Mouse (Mus musculus): ENCODE results near the gene Clasrp. TPM values are rescaled to one million over a fixed set of nuclear protein-coding genes. Genes with fewer than 3 reads are reported as not detected.

Clasrp gene
- polyA plus RNA-seq, 1 experiment from 2014 or later, result 61.5 TPM

GRCm38 (mm10) chr7:19628536-19629360 lies 24.5 kb upstream of the Clasrp start:
- 1% methylated on average over 56 of the region's 57 CpGs for WGBS
- ATAC-seq (ENCODE audit: low FRiP score), result peak; percentile 87

DNA sequence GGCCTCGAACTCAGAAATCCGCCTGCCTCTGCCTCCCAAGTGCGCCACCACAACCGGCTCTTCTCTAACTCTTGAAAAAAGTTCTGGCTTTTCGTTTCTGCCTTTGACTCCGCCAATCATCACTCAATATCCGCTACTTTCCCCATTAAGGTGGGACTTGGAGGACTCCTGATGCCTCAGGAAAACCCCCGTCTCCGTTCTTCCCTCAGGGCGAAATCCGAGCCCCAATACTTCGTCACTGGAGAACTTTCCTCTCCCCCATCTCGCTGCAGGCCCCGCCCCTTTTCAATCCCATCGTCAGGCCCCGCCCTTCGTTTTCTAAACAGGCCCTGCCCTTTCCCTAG lies 23.9 kb upstream of the Clasrp start:
- H3K27me3 ChIP-seq (replicated peaks), result 0 out of 2 replicates have a peak, but pooled peaks cover 10% of the 10 kb centered on the region
- peaks cover 14% of the 10 kb centered on the region for H3K36me3 ChIP-seq
- no peaks in the 10 kb centered on the region for H3K9me3 ChIP-seq (replicated peaks)
- H3K4me2 ChIP-seq, result peak overlapping the region; percentile 76
- peak overlapping the region; percentile 82 for H3K27ac ChIP-seq (replicated peaks)
- peaks cover 12% of the 10 kb centered on the region for H3K4me1 ChIP-seq
- 17% methylated on average over 17 of the region's 17 CpGs for WGBS
- ATAC-seq (ENCODE audit: low FRiP score), result no peak
- H3K4me3 ChIP-seq (replicated peaks), result peak overlapping the region; percentile 72
- no peak overlapping the region; the same call in 1 of the 2 replicates for H3K9ac ChIP-seq (replicated peaks)

More at GRCm38 (mm10) chr7:19628536-19629360, 24.5 kb upstream of the Clasrp start:
- Histone ChIP-seq H3K27ac (replicated peaks) (peak overlapping the region; percentile 82), H3K9ac (replicated peaks) (peak overlapping the region; percentile 44), H3K27me3 (replicated peaks) (0 out of 2 replicates have a peak, but pooled peaks cover 6% of the 10 kb centered on the region), H3K4me2 (peak overlapping the region; percentile 76), H3K9me3 (replicated peaks) (no peaks in the 10 kb centered on the region), H3K36me3 (peaks cover 20% of the 10 kb centered on the region), H3K4me3 (replicated peaks) (peak overlapping the region; percentile 72), H3K4me1 (peaks cover 12% of the 10 kb centered on the region)

DNA sequence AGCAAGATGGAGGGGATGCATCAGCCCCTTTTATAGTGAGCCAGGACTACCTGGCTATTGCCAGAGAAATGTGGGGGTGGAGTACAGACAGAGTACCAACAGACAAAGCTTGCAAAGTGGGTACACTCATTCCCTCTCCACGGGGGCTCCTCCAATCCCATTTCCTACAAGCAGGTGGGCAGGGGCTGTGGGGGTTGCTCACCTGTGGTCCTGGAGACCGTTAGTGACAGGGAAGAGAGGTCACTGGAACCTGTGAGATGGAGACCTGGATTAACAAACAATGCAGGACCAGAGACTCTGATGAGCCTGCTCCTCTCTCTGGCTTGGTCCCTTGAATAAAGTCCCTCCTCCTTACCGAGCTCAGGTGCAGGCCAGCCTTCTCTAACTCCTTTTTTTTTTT lies 23.4 kb upstream of the Clasrp start:
- peak overlapping the region; percentile 76 for H3K4me2 ChIP-seq
- no peak overlapping the region for H3K27ac ChIP-seq (replicated peaks)
- WGBS, result 72% methylated on average over 3 of the region's 3 CpGs
- H3K36me3 ChIP-seq, result peaks cover 10% of the 10 kb centered on the region
- peaks cover 12% of the 10 kb centered on the region for H3K4me1 ChIP-seq
- H3K27me3 ChIP-seq (replicated peaks), result 0 out of 2 replicates have a peak, but pooled peaks cover 10% of the 10 kb centered on the region
- H3K9ac ChIP-seq (replicated peaks), result no peak overlapping the region
- no peak for ATAC-seq (ENCODE audit: low FRiP score)
- no peaks in the 10 kb centered on the region for H3K9me3 ChIP-seq (replicated peaks)
- H3K4me3 ChIP-seq (replicated peaks), result peak overlapping the region; percentile 72

- H3K4me1 ChIP-seq, result peaks cover 12% of the 10 kb centered on the region
- no peak overlapping the region for H3K4me3 ChIP-seq (replicated peaks)
- no peak overlapping the region for H3K9ac ChIP-seq (replicated peaks)
- no peak overlapping the region for H3K27ac ChIP-seq (replicated peaks)
- WGBS, result 79% methylated on average over 2 of the region's 2 CpGs
- H3K36me3 ChIP-seq, result no peaks in the 10 kb centered on the region
- no peaks in the 10 kb centered on the region for H3K9me3 ChIP-seq (replicated peaks)
- no peak overlapping the region for H3K4me2 ChIP-seq
- ATAC-seq (ENCODE audit: low FRiP score), result no peak
- 0 out of 2 replicates have a peak, but pooled peaks cover 14% of the 10 kb centered on the region for H3K27me3 ChIP-seq (replicated peaks)
Observed at GRCm38 (mm10) chr7:19623433-19623832, 19.1 kb upstream of the Clasrp start.

DNA sequence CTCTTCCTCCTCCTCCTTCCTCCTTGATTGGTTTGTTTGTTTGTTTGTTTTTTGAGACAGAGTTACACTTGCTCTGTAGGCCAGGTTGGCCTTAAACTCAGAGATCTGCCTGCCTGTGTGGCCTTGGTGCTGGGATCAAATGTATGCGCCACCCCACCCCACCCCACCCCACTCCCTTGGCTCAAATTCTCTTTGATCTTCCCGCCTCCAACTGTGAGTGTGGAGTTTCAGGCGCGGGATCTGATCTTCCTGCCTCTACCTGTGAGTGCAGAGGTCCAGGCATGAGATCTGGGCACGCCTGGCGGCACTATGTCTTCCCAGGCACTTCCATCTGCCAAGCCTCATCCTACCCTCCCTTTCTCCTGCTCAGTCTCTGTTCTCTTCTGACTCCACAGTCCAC lies 18.0 kb upstream of the Clasrp start:
- no peak for ATAC-seq (ENCODE audit: low FRiP score)
- H3K36me3 ChIP-seq, result no peaks in the 10 kb centered on the region
- H3K27me3 ChIP-seq (replicated peaks), result 0 out of 2 replicates have a peak, but pooled peaks cover 14% of the 10 kb centered on the region
- 37% methylated on average over 6 of the region's 6 CpGs for WGBS
- H3K9ac ChIP-seq (replicated peaks), result no peak overlapping the region
- no peak overlapping the region for H3K4me2 ChIP-seq
- no peak overlapping the region for H3K27ac ChIP-seq (replicated peaks)
- no peaks in the 10 kb centered on the region for H3K9me3 ChIP-seq (replicated peaks)
- no peak overlapping the region for H3K4me3 ChIP-seq (replicated peaks)
- H3K4me1 ChIP-seq, result peaks cover 7% of the 10 kb centered on the region

- no peaks in the 10 kb centered on the region for H3K36me3 ChIP-seq
- WGBS, result 85% methylated on average over 7 of the region's 7 CpGs
- peaks cover 7% of the 10 kb centered on the region for H3K4me1 ChIP-seq
- no peak overlapping the region for H3K27ac ChIP-seq (replicated peaks)
- H3K9ac ChIP-seq (replicated peaks), result no peak overlapping the region
- H3K4me3 ChIP-seq (replicated peaks), result no peak overlapping the region
- H3K9me3 ChIP-seq (replicated peaks), result no peaks in the 10 kb centered on the region
- 0 out of 2 replicates have a peak, but pooled peaks cover 12% of the 10 kb centered on the region for H3K27me3 ChIP-seq (replicated peaks)
- no peak for ATAC-seq (ENCODE audit: low FRiP score)
- no peak overlapping the region for H3K4me2 ChIP-seq
Observed at GRCm38 (mm10) chr7:19620811-19621210, 16.5 kb upstream of the Clasrp start.

DNA sequence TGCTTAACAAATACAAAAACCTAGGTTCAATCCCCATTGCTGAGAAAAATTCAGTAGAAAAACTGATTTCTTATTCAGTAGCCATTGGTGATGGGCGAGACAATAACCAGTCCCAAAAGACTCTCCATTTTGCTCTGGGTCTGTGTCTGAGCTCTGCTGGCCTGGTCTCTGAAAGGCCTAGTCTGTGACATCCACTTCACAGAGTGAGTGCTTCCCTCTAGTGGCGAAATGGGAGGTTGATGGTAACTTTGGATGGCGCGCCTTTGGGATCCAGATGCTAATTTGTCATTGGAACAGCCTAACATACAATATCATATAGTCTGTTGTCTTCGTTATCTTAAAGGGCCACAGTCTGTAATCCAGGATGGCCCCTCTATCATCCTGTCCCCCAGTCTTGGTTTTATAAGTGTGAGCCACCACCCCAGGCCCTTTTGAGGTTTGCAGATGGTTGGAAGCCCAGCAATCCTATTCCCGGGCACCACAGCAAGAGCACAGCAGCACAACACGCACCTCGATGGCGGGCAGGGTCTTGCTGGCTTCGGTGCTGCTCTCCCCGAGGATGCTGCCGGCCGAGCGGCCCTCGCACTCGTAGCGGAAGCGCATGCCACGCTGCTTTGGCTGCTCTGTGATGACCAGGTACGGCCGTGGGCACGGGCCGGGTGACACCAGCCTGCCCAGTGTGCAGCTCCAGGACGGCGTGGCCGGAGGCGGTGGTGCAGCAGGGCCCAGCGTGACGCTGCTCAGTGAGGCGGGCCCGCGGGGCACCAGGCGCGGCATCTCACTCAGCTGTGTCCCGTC lies 14.9 kb upstream of the Clasrp start:
- Histone ChIP-seq H3K4me2 (peak overlapping the region; percentile 55), H3K9ac (replicated peaks) (peak overlapping the region; percentile 56), H3K27ac (replicated peaks) (peak overlapping the region; percentile 28; the same call in 1 of the 2 replicates), H3K36me3 (no peaks in the 10 kb centered on the region; the same call in 1 of the 2 replicates), H3K9me3 (replicated peaks) (no peaks in the 10 kb centered on the region), H3K4me3 (replicated peaks) (peak overlapping the region; percentile 34), H3K27me3 (replicated peaks) (0 out of 2 replicates have a peak, but pooled peaks cover 12% of the 10 kb centered on the region), H3K4me1 (peaks cover 7% of the 10 kb centered on the region)
- ATAC-seq (ENCODE audit: low FRiP score), result peak; percentile 82
- 5% methylated on average over 35 of the region's 35 CpGs for WGBS

GRCm38 (mm10) chr7:19615036-19615577 lies 10.8 kb upstream of the Clasrp start:
- Histone ChIP-seq H3K9ac (replicated peaks) (no peak overlapping the region), H3K4me3 (replicated peaks) (no peak overlapping the region), H3K4me2 (no peak overlapping the region), H3K4me1 (peaks cover 7% of the 10 kb centered on the region), H3K27ac (replicated peaks) (no peak overlapping the region), H3K27me3 (replicated peaks) (no peaks in the 10 kb centered on the region), H3K9me3 (replicated peaks) (no peaks in the 10 kb centered on the region), H3K36me3 (peaks cover 15% of the 10 kb centered on the region; the same call in 1 of the 2 replicates)
- ATAC-seq (ENCODE audit: low FRiP score), result no peak
- WGBS, result 91% methylated on average over 12 of the region's 12 CpGs

DNA sequence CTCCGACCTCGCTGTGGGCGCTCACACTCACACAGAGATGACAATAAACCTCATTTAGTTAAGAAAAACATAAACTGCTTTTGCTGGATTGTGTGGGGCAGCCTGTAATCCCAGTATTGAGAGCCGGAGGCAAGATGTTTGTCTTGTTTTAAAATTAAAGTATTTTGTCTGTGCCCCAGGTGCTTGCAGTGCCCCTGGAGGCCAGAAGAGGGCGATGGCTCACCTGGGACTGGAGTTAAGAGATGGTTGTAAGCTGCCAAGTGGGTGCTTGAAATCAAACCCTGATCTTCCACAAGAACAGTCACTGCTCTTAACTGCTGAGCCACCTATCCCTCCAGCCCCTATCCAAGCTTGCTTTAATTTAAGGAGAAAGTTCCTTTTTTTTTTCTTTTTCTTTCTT lies 6.7 kb upstream of the Clasrp start:
- H3K27ac ChIP-seq (replicated peaks), result no peak overlapping the region
- no peak overlapping the region for H3K4me3 ChIP-seq (replicated peaks)
- WGBS, result 79% methylated on average over 5 of the region's 5 CpGs
- H3K4me1 ChIP-seq, result no peaks in the 10 kb centered on the region
- no peak overlapping the region for H3K9ac ChIP-seq (replicated peaks)
- no peak overlapping the region for H3K4me2 ChIP-seq
- H3K9me3 ChIP-seq (replicated peaks), result no peaks in the 10 kb centered on the region
- no peaks in the 10 kb centered on the region for H3K27me3 ChIP-seq (replicated peaks)
- ATAC-seq (ENCODE audit: low FRiP score), result no peak
- H3K36me3 ChIP-seq, result peaks cover 17% of the 10 kb centered on the region; the same call in 1 of the 2 replicates

DNA sequence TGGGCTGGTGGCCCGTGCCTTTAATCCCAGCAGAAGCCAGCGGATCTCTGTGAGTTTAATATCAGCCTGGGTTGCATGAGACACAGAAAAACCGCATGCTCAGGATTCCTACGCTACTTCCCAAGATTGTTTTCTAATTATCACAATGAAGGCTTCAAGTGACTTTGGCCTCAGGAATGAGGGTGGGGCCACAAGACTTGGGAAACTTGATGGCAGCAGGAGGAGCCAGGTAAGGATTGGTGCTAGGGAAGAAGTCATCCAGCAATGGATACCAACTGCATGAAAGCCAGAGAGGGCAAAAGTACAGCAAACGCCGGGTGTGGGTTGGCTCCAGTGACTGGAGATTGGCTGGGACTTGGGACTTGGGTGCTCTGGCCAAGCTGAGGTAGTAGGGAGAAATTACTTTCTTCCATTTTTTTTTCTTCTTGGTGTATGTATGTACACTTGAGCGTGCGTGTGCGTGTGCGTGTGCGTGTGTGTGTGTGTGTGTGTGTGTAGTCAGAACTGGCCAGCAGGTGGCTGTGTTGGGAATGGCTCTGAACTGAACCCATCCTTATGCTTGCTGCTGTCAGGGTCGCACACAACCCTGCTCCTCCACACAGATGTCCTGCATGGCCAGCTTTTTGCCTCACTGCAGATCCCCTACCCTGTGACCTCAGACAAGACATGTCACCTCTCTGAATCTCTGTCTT lies 5.5 kb upstream of the Clasrp start:
- Histone ChIP-seq H3K4me2 (no peak overlapping the region), H3K27me3 (replicated peaks) (no peaks in the 10 kb centered on the region), H3K36me3 (peaks cover 17% of the 10 kb centered on the region; the same call in 1 of the 2 replicates), H3K9me3 (replicated peaks) (no peaks in the 10 kb centered on the region), H3K4me3 (replicated peaks) (no peak overlapping the region), H3K9ac (replicated peaks) (no peak overlapping the region), H3K27ac (replicated peaks) (no peak overlapping the region), H3K4me1 (no peaks in the 10 kb centered on the region)
- no peak for ATAC-seq (ENCODE audit: low FRiP score)
- WGBS, result 91% methylated on average over 12 of the region's 12 CpGs

GRCm38 (mm10) chr7:19607291-19607690 lies 3.0 kb upstream of the Clasrp start:
- Histone ChIP-seq H3K4me2 (no peak overlapping the region), H3K4me3 (replicated peaks) (no peak overlapping the region), H3K4me1 (peaks cover 16% of the 10 kb centered on the region), H3K27me3 (replicated peaks) (no peaks in the 10 kb centered on the region), H3K9me3 (replicated peaks) (no peaks in the 10 kb centered on the region), H3K36me3 (peaks cover 13% of the 10 kb centered on the region; the same call in 1 of the 2 replicates), H3K9ac (replicated peaks) (no peak overlapping the region), H3K27ac (replicated peaks) (no peak overlapping the region)
- no peak for ATAC-seq (ENCODE audit: low FRiP score)
- WGBS, result 87% methylated on average over 5 of the region's 5 CpGs
